Mouse (Mus musculus) right cerebral cortex, adult 2 months (tissue): ENCODE measurements around the gene Slc38a6.

ENCODE experiments used
- DNase-seq, 2 experiments: peaks; one replicate each; pipeline ENCODE4 v3.0.0; 2021 to 2022; ENCODE audit warnings: low spot score in 2 of 2

Slc38a6 gene

DNA sequence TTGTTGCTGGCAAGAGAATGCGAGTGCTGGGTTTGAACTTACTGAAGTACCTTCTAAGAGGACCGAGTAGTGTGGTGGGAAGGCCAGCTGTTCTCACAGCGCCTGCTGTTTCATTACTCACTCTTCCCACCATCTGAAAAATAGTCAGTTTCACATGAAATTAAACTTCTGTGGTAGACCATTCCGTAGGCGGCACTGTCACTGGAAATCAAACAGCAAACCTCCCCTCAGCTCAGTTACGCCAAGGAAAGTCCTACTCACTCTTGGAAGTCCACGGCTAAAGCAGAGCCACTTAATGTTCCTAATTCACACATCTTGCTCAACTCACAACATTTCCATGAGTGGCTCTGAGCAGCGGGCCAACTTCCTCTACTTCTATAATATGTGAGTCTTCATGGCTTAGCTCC, 37.6 kb downstream of the Slc38a6 start:
- DNase-seq, result peak; percentile 45 to 60

DNA sequence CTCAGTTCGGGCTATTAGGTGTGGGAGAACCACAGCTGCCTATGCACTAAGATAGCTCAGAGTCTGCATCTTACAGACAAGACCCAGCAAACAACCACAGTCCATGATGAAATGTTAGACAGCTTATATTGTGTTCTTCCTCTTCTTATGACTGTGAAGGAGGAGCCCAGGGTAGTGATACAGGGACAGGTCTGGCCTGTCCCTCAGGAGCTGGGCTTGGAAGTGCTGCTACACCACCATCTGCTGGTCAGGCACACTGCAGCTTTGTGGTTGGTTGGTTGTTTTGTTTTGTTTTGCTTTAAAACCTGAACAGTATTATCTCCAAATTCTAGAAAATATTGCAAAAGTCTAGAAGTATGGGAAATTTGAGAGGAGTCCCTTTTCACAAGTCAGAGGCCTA, 38.2 kb downstream of the Slc38a6 start:
- DNase-seq, result no peak

DNA sequence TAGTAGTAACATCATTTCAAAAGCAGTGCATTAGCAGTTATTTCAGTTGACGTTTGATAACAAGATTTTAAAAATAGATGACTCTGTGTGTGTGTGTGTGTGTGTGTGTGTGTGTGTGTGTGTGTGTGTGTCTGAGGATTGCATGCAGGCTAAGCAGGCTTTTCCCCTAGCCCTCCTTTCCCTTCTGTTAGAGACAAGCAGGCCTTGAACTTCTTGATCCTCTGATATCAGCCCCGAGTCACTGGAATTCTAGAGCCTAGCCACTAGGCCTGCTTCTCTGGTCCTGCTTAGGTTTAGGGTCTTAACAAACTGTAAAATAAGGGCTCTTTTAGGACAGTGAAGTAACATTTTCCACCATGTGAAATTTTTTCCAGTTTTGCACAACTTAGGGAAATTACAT, 38.6 kb downstream of the Slc38a6 start:
- no peak for DNase-seq

DNA sequence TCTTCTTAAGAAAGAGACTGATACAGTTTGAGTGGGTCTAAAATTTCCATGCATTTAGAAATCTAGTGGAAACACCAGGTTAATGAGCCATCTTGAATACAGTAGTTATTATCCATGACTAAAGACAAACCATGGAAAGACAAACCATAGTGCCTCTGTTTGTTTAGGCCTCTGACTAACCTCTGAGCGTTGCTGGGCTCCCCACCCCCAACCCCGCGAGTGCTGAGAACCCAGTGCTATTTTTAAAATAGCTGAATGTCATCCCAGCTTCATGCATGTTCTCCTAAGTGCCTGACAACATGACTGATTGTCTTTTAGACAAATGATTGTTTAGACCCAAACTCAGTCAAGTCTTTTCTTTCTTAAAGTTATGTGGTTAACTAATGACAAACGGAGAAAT, 39.0 kb downstream of the Slc38a6 start:
- no peak for DNase-seq

DNA sequence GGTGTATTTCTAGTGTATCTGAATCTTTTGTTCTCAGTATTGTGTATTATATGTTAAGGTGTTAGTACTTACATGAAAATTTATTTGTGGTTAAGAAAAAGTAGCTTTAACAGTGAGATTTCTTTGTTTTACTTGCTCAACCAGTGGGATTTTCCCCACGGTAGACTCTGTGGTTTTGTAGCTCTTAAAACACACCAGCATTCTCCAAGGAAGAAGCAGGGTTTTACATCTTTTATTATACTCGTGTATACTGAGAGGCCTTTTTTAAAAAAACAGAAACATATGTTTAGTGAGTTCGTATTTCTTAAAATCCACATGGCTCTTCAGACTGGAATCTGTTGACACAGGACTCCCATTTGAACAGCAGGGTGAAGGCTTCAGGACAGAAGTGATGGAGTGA, 40.8 kb downstream of the Slc38a6 start:
- DNase-seq, result no peak

DNA sequence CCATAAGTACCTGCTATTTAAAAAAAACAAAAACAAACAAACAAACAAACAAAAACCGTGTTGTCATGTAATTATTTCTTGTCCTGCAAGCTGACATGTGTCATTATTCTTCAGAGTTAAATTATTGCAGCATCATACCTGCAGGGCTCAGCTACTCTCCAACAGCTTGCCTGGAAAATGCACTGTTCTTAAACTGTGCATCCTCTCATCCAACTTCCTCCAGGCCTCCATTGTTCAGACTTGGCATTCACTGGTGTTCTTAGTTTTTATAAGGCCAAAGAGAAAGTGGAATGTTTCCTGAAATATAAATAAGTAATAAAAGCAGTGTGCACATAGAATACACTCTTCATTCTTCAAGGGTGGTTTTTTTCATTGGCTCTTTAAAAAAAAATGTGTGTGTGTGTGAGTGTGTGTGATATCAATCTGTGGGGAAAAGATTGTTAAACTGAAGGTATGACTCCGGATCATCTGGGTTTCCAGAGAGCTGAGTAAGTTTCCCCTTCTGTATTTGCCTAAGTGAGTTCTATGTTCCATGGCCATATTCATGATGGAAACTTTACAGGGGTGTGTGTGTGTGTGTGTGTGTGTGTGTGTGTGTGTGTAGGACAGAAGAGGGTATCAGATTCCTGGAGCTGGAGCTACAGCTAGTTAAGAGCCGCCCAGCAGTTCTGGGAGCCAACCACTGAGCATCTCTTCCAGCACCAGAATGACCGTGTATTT, 42.0 kb downstream of the Slc38a6 start:
- DNase-seq, result no peak

DNA sequence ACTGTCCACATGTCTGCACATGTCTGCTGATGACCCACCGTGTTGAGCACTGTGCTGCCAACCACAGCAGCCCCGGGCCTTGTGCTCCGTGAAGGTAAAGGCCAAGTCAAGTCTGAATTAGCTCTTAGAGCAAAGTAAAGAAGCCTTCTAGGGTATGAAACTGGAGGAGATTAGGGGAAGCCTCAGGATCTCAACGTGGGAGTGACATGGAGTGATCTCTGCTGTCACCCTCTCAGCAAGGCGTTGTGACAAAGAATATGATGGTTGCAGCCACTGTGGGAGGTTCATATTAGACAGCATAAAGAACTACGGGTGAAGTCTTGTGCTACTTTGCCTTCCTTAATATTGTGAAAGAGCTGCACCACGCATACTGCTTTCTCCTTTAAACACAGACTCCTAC, 43.7 kb downstream of the Slc38a6 start:
- DNase-seq, result no peak

DNA sequence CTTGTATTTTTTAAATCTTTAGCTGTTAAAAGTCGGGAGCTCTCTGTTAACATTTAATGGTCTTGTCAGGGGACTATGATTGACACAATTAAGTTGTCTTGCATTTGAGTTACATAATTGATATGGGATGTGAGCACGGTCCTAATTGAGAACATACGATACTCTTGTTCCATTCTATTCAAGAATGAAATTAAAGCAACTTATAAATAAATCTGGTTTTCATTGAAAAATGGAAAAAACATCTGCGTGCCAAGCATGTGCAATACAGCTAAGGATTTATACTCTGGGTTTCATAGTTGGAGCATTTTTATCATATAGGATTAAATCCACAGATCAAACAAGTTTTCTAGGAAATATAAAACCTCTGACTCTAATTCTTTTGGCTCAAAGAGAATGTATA, 46.1 kb downstream of the Slc38a6 start:
- DNase-seq, result no peak

DNA sequence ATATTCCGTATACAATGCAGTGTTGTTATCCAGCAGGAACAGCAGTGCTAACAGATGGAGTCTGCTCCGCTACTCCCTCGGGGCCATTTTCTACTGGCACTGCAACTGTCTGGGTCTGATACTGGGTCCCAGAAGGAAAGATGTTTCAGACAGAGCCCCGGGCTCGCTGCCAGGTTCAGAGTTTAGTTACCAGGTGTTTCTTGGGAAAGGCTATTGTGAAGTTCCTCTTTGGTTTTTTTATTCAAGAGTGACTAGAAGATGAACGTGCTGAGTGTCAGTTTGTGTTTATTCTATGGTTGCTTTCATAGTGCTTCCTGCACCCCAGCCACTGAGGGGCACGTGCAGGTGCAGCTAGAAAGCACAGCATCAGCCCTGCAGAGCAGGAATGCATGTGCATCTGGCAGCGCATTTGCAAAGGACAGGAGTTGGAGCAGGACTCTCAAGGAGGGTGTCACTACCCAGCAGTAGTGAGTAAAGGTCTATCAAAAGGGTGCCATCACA, 47.5 kb downstream of the Slc38a6 start:
- no peak for DNase-seq

DNA sequence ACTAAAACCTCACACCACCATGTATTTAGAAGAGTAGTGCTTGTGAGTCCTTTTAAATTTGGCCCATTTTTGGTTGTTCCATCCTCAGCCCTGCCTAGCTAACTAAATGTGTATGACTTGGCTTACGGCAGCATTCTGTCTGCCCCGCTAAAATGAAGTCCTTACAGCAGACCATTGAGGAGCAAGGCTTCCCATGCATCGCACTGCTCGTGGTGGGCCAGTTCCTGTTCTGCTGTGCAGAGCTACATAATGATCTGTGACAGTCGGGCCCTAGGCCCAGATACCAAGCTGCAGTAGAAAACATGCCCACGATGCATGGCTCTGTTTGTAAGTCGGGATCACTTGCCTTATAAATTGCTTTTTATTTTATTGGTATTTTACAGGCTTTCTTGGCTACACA, 50.5 kb downstream of the Slc38a6 start:
- DNase-seq, result no peak

DNA sequence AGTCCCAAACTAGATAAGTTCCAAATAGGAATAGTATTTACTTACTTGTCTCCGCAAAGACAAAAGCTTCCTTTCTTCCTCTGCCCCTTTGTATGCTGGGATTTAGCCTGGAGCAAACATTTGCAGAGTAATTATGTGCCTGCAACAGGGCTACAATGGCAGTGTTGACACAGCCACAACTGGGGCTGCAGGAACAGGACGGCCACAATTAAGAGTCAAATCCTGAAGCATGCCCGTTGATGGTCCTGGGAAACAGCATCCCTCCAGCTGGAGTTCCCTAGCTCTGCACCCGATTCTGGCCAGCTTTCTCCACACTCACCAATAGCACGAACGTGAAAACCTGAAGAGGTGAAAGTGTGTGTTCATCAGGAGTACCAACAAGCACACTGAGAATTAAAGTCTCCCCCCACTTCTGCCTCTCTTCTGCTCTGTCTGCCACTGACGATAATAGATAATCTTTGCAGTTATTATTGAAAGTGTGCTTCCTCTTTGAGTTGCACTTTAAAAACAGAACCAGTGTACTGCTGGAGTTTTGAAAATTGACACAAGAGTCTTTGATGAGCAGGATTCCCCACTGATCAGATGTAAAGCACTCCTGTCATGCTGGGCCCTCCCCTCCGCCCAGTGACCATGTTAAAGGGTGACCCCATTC, 54.2 kb downstream of the Slc38a6 start:
- no peak for DNase-seq

DNA sequence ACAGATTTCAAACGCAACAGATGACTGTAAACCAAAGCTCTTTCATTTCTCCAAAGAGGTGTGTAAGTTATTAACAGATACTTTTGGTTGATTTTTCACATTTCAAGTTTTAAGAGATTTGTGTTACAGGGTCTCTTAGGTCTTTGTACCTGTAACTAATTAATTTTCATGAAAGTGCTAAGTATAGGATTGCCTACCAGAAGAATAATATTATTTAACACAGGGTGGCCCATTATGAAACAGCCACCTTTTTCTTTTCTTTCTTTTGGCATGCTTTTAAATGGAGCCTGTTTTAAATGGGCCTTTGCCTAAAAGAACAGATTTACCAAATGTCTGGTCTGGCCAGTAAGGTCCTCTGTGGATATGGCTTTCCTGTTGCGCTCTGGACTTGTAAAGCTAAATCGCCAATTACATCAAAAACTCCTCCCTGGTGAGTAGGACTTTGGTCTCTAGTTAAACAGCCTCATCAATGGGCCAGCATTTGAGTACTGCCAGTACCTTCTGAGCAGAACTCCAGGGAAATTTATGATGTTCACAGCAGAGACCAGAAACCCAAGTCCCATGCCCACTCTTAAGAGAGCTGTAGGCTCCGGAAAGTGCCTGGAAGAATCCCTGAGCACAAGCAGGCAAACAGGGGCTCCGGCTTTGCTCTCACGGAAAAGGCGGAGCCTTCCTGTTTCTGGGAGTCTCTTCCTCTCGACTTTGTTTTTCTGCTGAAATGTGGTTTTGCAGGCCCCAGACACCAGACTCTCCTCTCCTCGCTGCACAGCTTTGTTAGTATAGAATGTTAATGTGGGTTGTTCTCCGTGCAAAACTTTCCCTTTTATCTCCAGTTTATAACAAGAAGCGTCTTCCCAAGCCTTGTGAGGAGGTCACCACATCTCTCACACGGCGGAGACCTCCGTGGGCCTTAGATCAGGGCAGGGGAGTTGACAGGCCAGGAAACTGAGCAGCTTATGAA, 55.4 kb downstream of the Slc38a6 start:
- no peak for DNase-seq

DNA sequence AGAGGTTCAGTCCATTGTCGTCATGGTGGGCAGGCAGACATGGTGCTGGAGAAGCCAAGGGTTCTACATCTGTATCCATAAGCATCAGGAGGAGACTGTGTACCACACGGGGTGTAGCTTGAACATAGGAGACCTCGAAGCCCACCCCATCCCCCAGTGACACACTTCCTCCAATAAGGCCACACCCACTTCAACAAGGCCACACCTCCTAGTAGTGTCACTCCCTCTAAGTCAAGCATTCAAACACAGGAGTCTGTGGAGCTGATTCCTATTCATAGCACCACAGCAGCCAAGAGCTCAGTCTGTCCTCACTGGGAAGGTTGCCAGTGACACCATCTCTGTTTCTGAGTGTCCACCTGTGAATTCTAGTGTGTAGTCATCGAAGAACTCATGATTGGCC, 57.7 kb downstream of the Slc38a6 start:
- no peak for DNase-seq

DNA sequence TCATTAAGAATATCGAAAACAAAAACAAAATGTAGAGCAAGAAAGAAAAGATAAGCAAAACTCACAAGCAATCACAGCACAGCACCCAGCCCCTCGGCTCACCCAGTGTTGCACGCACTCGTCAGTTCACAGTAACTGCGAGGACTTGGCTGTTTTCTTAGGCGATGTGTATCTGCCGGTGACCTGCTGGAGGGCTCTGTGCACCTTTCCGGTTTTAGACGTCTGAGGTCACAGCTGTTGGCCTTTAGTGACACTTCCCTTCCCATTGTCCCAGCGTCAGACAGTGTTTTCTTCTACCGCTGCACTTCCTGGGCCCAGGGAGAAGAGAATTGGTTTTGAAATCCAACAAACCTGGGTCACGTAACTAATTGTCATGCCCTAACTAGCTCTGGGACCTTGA, 58.6 kb downstream of the Slc38a6 start:
- no peak for DNase-seq

DNA sequence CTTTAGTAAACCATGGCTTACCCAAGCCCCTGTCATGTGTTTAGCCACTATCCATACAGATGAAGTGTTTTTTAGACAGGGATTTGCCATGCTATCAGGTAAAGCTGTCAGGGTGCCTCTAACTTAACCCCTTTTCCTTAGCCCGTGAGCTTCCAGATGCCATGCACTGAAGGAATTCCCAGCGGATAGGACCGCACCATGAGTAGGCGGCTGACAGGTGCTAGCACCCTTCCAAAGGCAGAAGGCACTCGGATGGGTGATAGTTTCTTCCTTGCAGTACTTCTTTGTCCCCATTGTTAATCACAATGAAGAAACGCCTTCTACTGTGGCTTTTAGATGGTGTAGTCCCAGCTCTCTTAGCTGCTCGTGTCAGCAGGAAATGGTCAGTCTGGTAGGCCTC, 60.6 kb downstream of the Slc38a6 start:
- no peak for DNase-seq

DNA sequence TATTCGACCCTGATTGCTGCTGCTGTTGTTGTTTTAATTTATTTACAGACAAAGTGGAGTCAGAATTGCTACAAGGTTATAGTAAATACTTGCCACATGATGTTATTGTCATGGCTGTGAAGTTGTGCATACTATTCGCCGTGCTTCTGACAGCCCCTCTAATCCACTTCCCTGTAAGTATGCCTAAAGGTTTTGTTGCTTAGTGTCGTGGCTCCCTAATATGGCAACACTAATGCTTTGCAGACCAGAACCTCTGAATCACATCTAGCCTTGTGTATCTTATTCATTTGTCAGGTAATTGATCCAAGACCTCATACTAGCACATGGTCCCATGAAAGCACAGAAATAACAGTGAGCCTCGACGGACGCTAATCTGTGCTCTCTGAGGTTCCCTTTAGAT, 63.9 kb downstream of the Slc38a6 start:
- DNase-seq, result no peak

DNA sequence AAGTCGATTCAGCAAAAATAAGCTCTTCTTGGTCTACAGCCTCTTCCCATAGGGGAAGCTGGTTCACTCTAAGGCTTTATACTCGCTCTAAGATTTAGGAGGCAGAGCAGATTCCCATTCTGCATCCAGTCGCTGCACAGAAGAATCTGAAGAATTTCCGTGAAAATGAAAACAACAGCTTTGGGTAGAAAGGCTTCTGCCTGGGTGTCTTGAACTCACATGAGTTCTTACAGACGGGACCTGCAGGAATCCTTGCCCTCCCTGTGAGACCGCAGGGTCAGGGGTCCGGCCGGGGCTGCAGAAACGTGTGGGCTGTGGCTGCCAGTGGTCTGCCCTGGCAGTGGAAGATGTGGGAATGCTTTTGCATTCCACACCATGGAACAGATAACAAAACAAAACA, 64.4 kb downstream of the Slc38a6 start:
- no peak for DNase-seq

DNA sequence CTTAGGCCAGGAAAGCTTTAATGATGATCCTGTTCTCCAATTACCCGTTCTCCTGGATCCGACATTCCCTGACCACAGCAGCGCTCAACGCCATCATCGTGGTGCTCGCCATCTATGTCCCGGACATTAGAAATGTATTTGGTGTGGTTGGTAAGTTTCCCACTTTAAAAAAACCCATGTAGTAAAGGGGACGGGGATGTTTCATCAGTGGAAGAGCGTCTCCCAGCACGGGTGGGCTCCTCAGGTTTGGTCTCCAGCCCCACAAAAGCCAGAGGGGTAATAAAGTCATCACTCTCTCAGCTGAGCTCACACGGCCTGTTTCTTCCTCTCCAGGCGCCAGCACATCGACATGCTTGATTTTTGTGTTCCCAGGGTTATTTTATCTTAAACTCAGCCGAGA, 65.2 kb downstream of the Slc38a6 start:
- DNase-seq, result no peak

DNA sequence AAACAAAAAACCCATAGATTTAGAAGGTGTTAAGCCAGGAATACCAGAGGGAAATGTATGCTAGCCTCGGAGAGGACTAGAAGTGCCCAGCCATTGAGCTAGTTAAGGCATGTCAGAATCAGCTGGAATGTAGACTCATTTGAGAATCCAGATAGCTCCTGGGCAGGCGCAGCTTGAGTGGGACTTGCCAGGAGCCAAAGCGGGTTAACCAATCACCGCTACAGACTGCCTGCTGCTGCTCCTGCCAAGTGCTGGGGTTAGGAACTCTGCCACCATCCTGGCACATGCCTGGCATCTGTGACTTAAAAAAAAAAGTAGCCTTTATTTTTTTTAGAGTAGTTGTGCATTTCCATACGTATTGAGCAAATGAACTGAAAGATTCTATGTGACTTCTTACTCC, 66.8 kb downstream of the Slc38a6 start:
- no peak for DNase-seq

DNA sequence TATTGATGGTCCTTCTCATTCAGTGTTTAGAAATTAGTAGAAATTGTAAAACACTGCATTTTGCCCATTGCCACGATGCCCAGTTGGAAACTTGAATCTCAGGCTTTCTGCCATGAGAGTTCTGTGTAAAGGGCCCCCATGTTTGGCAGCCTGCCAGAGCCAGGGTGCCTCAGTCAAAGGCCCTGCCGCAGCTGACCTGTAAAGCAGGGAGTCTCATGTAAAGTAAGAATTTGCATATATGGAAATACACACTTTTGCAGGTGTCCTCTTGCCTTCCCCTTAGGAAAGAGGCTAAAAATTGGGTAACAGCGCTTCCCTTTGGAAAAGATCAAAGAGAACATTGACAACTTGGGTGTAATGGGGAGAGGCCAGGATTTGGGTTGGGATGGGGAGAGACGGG, 67.9 kb downstream of the Slc38a6 start:
- DNase-seq, result no peak

DNA sequence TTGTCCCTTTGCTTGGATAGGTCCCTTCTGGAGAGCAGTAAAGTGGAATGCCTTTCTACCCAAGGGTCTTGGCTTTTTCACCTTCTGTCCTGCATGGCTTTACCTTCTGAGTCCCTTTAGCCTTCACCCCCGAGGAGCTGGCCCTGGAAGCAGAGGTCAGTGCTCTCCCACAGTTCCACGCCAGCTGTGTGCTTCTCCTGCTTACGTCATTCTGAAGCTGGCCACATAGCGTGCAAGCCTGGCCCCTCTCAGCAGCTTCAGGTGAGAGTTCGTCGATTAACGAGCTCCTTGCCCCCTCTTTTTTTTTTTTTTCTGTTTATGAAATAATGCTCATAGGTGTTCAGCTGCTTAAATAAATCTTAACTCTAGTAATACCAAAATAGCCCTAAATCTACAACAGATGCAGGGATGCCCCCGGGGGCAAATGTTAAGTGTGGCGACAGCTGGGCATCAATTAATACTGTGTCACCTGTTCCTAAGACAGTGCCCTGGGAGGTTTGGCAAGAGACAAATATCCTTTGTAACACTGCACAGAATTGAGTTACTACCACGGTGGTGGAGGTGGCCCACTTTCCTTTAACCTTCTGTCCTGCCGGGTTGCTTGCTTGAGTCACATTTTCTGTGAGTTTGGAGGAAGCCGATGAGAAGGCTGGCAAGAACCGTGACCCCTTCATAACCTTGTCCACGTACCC, 68.7 kb downstream of the Slc38a6 start:
- no peak for DNase-seq

DNA sequence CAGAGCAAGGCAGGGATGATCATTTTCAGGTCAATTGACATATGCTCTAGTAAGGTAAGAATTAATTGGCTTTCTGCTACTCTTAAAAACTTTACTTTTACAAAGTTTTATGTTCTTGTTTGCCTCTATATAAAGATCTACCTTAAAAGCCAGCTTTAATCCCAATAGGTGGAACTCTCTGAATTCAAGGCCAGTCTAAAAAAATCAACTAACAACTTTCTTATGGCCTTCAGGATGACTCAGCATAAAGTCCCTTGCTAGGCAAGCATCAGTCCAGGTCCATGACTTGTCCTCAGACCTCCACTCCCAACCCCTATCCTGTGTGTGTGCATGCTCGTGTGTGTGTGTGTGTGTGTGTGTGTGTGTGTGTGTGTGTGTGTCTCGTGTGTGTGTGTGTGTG, 70.1 kb downstream of the Slc38a6 start:
- DNase-seq, result no peak
